Mouse (Mus musculus) neural tube, embryonic 10.5 days (tissue): ENCODE results near the gene Car11.

Experiments used
- DNase-seq: peaks from one replicate; pipeline ENCODE4 v3.0.0-alpha.2; 2017; ENCODE audit warnings: low spot score; ENCODE audit errors: extremely low spot score

The Car11 gene

GRCm38 (mm10) chr7:45721642-45722347 lies 22.2 kb downstream of the Car11 start:
- no peak for DNase-seq

- DNase-seq, result no peak
These were observed 22.7 kb downstream of the Car11 start for GRCm38 (mm10) chr7:45722348-45722713.

DNA sequence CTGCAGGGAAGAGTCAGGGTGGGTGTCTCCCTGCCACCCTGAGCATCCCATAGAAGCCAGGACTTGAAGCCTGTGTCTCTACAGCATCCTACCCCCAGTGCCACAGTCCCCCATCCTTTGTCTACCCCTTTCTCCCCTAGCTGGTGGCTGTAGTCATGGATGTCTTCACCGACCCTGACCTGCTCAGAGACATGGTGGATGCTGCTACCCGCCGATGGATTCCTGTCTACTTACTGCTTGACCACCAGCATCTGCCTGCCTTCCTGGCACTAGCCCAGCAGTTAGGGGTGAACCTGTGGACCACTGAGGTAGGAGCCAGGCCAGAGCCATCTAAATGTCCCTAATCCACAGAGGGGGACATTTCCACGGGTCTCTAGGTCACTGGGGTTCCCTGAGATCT lies 23.7 kb downstream of the Car11 start:
- no peak for DNase-seq

DNA sequence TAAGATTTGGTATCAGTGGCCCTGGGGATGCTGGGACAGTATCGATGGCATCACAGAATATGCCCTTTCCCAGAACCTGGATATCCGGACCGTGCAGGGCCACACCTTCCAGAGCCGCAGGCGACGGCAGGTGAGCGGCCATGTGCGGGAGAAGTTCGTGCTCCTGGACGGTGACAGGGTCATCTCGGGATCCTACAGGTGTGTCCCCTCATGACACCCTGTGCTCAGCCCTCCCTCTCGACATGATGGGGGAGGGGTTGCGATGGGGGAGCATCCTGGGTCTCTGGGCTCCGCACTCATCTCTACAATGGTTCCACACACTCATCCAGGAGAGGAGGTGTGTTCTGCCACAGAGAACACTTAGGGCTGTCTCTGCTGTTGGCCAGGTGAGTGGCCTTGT lies 24.1 kb downstream of the Car11 start:
- DNase-seq, result no peak

DNA sequence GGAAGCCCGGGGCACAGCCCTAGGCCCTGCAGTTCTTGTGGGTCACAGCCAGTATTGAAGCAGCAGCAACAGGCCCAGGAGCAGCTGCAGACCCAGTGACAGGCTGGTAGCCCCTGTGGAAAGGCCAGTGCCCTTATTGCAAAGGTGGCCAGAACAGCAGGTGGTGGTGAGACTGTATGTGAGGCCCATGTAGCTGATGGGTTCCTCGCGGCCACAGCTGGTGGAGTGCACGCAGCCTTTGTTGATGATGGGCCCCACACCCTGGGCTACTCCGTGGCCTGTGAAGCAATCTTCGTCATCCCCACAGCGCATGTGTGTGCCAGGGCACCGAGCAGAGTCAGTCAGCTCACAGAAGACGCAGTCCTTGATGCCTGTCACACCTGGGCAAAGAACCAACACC lies 25.5 kb downstream of the Car11 start:
- no peak for DNase-seq

DNA sequence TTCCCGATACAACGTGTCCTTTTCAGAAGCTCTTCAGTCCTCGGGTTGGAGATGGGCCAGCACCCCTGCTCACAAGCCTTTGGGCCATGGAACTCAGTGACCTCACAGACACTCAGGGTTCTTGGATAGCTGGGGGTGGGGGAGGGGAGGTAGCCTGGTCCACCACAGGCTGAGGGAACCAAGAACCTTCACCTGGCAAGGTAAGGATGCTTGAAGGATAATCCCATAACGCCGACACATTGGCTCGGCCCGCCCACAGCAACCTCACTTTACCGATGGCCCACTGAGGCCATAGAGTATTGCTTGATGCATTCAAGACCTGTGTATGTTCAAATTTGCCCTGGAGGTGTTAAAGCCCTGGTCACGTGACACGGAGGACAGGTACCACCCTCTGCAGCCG lies 26.1 kb downstream of the Car11 start, which contains the start of gene Spaca4:
TSS of gene Spaca4 (minus strand) at position 101 of the 400 bp plus-strand sequence.
- no peak for DNase-seq

DNA sequence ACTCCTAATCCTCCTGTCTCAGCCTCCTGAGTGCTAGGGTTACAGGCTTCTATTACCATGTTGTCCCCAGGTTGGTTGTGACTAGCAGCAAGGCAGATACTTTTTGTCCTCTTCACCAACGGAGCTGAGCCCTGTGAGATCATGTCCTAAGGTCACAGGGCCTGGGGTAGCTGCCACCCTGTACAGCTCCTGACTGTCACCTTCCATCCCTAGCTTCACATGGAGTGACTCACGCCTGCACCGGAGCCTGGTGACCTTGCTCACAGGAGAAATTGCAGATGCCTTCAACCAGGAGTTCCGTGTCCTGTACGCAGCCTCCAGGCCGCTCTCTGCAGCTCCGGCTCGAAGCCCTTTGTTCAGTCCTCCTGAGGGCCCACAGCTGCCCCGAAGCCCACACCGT lies 26.8 kb downstream of the Car11 start:
- no peak for DNase-seq

GRCm38 (mm10) chr7:45727625-45728024 lies 28.0 kb downstream of the Car11 start:
- no peak for DNase-seq

DNA sequence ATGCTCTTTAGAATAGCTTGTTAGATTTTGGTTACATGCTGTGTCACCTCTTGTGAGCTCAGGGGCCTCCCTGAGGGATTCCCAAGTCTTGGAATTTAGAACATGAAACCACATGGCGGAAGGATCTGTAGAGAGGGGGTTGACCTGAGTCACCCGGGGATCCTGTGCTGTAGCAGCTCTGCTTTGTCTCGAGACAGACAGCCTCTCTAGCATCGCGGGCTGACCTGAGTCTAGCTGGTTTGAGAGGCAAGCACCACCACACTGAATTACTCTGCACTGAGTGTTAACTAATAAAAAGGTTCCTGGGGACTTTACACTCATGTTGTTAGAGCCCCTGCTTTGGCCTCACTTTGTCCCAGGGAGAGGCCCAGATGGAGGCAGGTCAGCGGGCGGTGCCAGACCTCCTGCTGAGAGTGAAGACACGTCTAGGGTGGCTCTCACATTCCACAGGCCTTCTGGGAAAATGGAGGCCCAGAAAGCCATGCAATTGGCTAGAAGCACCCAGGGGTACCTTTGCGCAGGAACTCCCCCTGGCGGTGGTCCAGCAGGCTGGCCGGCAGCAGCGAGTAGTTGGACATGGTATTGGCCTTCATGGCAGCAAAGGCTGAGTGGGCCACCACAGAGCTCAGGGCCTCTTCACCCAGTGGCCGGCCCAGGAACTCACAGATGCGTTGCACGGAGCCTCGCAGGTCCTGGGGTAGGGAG lies 31.2 kb downstream of the Car11 start:
- peak; percentile 69 for DNase-seq

DNA sequence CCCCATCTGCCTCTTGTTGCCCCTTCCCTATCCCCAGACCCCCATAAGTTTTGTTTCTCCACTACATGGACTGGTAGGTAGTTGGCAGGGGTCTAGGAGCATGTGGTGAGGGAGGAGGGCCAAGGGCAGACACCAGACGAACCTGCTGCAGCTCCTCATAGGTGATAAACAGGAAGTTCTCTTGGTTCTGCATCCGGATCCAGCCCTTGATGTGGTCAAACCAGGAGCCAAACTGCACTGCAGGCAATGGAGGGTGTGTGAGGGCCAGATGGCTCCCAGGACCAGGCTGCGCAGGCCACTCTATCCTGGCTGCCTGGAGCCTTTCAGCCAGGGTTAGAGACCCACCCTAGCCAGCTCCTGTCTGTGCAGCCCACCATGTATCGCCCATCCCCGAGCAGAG lies 33.8 kb downstream of the Car11 start:
- no peak for DNase-seq

DNA sequence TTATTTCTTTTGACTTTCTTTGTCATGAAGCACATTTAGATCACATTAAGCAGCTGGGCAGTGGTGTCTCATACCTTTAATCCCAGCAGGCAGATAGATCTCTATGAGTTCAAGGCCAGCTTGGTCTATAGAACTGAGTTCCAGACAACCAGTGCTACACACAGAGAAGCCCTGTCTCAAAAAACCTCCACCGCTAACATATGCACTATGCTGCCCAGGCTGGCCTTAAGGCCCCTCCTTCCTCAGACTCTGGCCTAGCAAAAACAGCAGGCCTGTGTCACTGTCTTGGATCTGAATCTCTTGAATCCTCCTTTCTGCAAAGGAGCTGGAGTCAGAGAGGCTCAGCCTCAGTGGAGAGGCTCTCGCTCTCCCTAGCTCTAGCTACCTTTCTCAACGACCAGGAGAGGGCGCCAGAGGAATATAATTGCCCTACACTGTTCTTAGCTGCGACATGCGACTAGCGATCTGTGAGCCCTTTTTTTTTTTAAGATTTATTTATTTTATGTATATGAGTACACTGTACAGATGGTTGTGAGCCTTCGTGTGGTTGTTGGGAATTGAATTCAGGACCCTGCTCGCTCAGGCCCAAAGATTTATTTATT lies 39.6 kb downstream of the Car11 start:
- DNase-seq, result peak; percentile 82

DNA sequence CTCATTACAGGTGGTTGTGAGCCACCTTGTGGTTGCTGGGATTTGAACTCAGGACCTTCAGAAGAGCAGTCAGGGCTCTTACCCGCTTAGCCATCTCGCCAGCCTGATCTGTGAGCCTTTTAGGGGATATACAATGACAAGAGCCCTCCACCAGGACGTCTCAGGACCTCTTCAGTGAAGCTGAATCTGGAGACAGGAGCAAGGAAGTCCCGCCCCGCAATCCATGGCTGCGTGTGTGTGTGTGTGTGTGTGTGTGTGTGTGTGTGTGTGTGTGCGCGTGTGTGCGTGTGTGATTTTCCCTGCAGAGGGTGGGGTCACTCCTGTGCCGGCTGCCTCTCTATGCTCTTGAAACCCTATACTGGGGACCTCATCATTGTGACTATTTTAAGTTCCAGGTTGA lies 40.2 kb downstream of the Car11 start:
- DNase-seq, result no peak

GRCm38 (mm10) chr7:45741308-45741707 lies 41.7 kb downstream of the Car11 start:
- no peak for DNase-seq

- DNase-seq, result no peak
These were observed 42.1 kb downstream of the Car11 start for GRCm38 (mm10) chr7:45741777-45742176.

DNA sequence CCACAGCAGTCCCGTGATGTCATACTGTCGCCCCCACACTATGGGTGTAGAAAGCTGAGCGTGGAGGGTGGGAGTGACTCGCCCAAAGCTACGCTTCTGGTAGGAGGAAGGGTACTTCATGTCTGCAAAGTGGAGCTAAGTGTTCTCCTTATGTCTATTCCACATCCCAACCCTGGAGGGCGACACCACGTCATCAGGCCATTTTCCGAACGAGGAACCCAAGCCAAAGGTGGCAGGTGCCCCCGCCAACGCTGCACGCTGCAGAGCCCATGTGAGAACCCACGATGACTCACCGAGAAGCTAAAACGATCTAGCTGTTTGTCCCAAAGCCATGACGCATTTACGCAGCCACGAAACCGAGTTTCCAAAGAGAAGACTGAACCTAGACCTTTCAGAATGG lies 42.7 kb downstream of the Car11 start:
- no peak for DNase-seq

- DNase-seq, result peak; percentile 50
These were observed 44.7 kb downstream of the Car11 start for GRCm38 (mm10) chr7:45744387-45744786.

DNA sequence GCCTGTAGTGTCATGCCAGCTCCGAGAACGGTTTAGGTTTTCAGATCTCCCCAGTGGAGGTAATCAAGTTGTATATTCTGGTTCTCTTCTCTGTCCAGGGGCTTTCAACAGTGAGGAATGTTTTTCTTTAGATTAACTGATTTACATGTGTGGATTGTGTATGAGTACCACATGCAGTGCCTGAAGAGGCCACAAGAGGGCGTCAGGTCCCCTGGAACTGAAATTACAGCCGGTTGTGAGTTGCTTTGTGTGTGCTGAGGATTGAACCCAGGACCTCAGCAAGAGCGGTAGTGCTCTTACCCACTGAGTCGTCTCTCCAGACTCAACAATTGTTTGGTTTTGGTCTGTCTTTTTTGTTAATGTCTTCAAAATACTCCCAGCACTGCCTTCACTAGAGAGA lies 46.9 kb downstream of the Car11 start:
- no peak for DNase-seq

- no peak for DNase-seq
These were observed 47.8 kb downstream of the Car11 start for GRCm38 (mm10) chr7:45747450-45747849.

- DNase-seq, result no peak
These were observed 48.5 kb downstream of the Car11 start for GRCm38 (mm10) chr7:45748110-45748509.

GRCm38 (mm10) chr7:45749401-45749800 lies 49.8 kb downstream of the Car11 start:
- DNase-seq, result no peak

DNA sequence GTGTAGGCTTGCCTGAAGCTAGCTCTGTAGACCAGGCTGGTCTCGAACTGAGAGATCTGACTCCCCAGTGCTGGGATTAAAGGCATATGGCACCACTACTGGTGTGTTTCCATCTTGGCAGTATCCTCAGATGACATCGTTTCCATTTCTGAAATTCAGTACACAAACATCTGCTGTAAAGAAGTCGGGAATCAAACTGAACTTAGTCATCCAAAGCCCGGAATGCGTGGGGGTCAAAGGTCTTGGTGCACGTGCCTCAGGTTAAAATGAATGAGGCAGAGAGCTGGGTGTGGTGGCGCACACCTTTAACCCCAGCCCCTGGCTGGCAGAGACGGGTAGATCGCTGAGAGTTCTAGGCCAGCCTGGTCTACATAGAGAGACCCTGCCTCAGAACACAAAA lies 50.5 kb downstream of the Car11 start:
- no peak for DNase-seq
